Comparison of ENCODE assay signal across 11 mouse cellular contexts in the genomic region with DNA sequence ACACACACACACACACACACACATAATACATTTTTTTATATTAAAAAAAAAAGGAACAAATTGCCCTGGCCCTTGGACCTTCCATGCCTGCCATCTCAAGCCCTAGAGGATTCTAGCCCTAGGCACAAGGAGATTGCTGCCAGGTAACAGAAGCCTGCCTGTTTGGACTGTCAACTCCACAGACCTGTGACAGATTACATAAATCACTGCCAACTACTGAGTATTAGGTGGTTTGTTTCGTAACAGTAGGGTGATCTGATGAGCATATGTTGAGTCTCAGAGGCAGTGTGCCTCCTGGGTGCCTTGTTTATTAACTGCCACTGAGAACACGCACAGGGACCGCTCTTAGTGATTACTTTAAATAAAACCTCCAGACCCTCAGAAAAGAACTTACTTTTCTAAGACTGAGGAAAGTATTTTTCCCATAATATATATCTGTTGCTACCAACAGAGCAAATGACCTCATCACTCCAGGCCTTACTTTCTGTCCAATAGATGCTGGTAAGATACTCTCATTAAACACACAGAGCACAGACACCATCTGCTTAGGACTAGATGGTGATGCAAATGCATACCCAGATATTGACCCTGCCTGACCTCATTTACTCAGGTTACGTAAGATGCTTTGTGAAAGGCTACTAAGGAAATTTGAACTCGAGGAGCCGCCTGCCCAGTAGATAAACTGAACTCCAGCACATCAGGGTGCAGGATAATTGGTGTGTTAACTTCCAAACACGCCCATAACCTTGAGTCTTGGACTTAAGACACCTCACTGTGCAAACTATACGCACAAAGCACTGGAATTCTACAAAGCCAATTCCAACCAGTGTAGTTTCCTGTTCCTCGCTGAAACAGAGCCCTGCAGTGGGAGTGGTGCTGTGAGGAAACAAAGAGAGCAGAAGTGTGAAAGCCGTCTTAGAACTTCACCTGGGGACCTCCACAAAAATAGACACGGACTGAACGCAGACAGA. TPM values are rescaled to one million over a fixed set of nuclear protein-coding genes. Genes with fewer than 3 reads are reported as not detected.
DNase-seq lines count a peak whose midpoint lies in the region; ATAC-seq and TF ChIP-seq lines count a peak whose summit lies in the region.
"Had no signal": no experiment of that assay in that cellular context is flagged by ENCODE, and none has a peak within 500 bp of the region (broad histone marks: within the 10 kb centered on the region; RNA-seq: fewer than 3 reads in every experiment).

No protein-coding gene starts in this region.

- peak; percentile 52 for DNase-seq in kidney, adult 2 months
- DNase-seq in kidney, adult 18-20 months = no peak
- DNase-seq in ZHBTc4 (ENCODE audit: low read depth, low spot score) = peak; percentile 57
- peak; percentile 54 for DNase-seq in embryo, embryonic 11 days
- DNase-seq in Muller cell, postnatal 12 days (ENCODE audit: inconsistent ontology term) = no peak
- DNase-seq in left cerebral cortex, postnatal 36 days (ENCODE audit: low spot score in 2 of 2) = no peak
- DNase-seq: heart, postnatal 10 days; thymus, postnatal 36 days had no signal

- H3K36me3 ChIP-seq in kidney, adult 2 months (ENCODE audit: control insufficient read depth, insufficient read depth, low read length) = no peaks in the 10 kb centered on the region
- H3K36me3 ChIP-seq: neural tube, embryonic 12.5 days had no signal

- no peak overlapping the region for H3K4me3 ChIP-seq in kidney, adult 2 months (ENCODE audit: insufficient read depth, low read depth, low read length)
- H3K4me3 ChIP-seq: neural tube, embryonic 12.5 days had no signal

- intact Hi-C loops in left cerebral cortex, postnatal 36 days (cut with DNase I) = no loop called here

- H3K27me3 ChIP-seq in kidney, adult 2 months (replicated peaks; ENCODE audit: control insufficient read depth, insufficient read depth, low read length) = no peaks in the 10 kb centered on the region
- H3K27me3 ChIP-seq: neural tube, embryonic 12.5 days had no signal

- TF ChIP-seq CTCF in kidney, adult 2 months (conservative IDR thresholded peaks at IDR 0.05; ENCODE audit: insufficient read depth, insufficient read length, low read depth, low read length) = no peak

- peaks cover 3% of the 10 kb centered on the region; the same call in 1 of the 2 replicates for H3K4me1 ChIP-seq in kidney, adult 2 months (ENCODE audit: control insufficient read depth, insufficient read depth, low read length)
- H3K4me1 ChIP-seq: neural tube, embryonic 12.5 days had no signal

- 68% methylated on average over 12 of the region's 12 CpGs for WGBS in kidney, adult 2 months

- no peak for TF ChIP-seq POLR2A in kidney, adult 2 months (IDR thresholded peaks at IDR 0.05; ENCODE audit: low read depth, low read length)

- ATAC-seq in megakaryocyte progenitor cell, adult 5-6 weeks (replicated peaks; ENCODE audit: poor library complexity) = peak; percentile 54
- ATAC-seq in activated CD4-positive, CD25-positive, alpha-beta regulatory T cell, adult 4 months = no peak

- 0 out of 2 replicates have a peak overlapping the region, but pooled peaks have one; percentile 31 for H3K27ac ChIP-seq in kidney, adult 2 months (ENCODE audit: insufficient read depth, low read depth, low read length)
- H3K27ac ChIP-seq: neural tube, embryonic 12.5 days had no signal

RNA-seq across cellular contexts. Expression of a gene that starts 11.9 kb away (rescaled TPM):
- polyA plus RNA-seq in kidney, adult 2 months (2012; rRNA removed) = 58.0 and 59.5 TPM in 2 replicates
- 117 and 119 TPM in 2 replicates for total RNA-seq in megakaryocyte progenitor cell, adult 5-6 weeks (2015)
- 59.4 and 69.2 TPM in 2 replicates for total RNA-seq in megakaryocyte progenitor cell, adult 5-6 weeks (2017)
- polyA plus RNA-seq in activated CD4-positive, CD25-positive, alpha-beta regulatory T cell, adult 4 months (2017; shearing (Covaris generic)) = 10 to 100 TPM; 44.1 to 45.6 TPM
- total RNA-seq in left cerebral cortex, postnatal 36 days (2021) = 10 to 100 TPM; 11.7 to 12.3 TPM

RNA-seq across cellular contexts. Expression of a gene that starts 57.3 kb away (rescaled TPM):
- 16.2 and 34.0 TPM in 2 replicates for polyA plus RNA-seq in kidney, adult 2 months (2012; rRNA removed)
- 914 and 949 TPM in 2 replicates for total RNA-seq in megakaryocyte progenitor cell, adult 5-6 weeks (2015)
- total RNA-seq in megakaryocyte progenitor cell, adult 5-6 weeks (2017) = 277 and 390 TPM in 2 replicates
- polyA plus RNA-seq in activated CD4-positive, CD25-positive, alpha-beta regulatory T cell, adult 4 months (2017; shearing (Covaris generic)) = 100 to 1,000 TPM; 133 to 270 TPM
- 100 to 1,000 TPM; 260 to 274 TPM for total RNA-seq in left cerebral cortex, postnatal 36 days (2021)

Comparison
In these comparisons a context has a peak if more than half of its experiments do, and no peak if none do; other contexts are left out.
1. DNase-seq: peak in kidney, adult 2 months (single experiment), ZHBTc4 (single experiment) and embryo, embryonic 11 days (single experiment); none in kidney, adult 18-20 months (single experiment), Muller cell, postnatal 12 days (single experiment) and left cerebral cortex, postnatal 36 days (0 of 2).
2. RNA of a gene that starts 11.9 kb away (total RNA-seq): 59.4 to 119 TPM in megakaryocyte progenitor cell, adult 5-6 weeks; 11.7 to 12.3 TPM in left cerebral cortex, postnatal 36 days; every median in the first group is over 4 times any median in the second.